Mouse (Mus musculus) midbrain, embryonic 11.5 days (tissue): ENCODE results near the gene Exoc4. TPM values are rescaled to one million over a fixed set of nuclear protein-coding genes. Genes with fewer than 3 reads are reported as not detected.

Source experiments
- ATAC-seq: fragments of 200-750 bp; cut with Nextera tagmentation; 2 replicates; pipeline ENCODE4 v1.8.0; 2017; ENCODE audit warnings: moderate TSS enrichment, moderate library complexity; ENCODE audit not compliant: low FRiP score
- DNase-seq: peaks from one replicate; pipeline ENCODE4 v3.0.0; 2015; ENCODE audit warnings: low spot score; ENCODE audit errors: missing footprints
- H3K27ac ChIP-seq: fragments of 300-500 bp; sonication (generic); 2 replicates; pipeline ENCODE4 v1.5.1; 2014; ENCODE audit warnings: low read depth, low read length
- H3K27me3 ChIP-seq: fragments of 300-500 bp; sonication (generic); 2 replicates; pipeline ENCODE4 v1.6.1; 2014; ENCODE audit warnings: mild to moderate bottlenecking, low read length, moderate library complexity, mixed read lengths; ENCODE audit not compliant: control insufficient read depth, insufficient read depth
- H3K36me3 ChIP-seq: fragments of 300-500 bp; sonication (generic); 2 replicates; pipeline ENCODE4 v1.6.1; 2014; ENCODE audit warnings: mild to moderate bottlenecking, low read length, moderate library complexity, mixed read lengths; ENCODE audit not compliant: control insufficient read depth, insufficient read depth
- H3K4me1 ChIP-seq: fragments of 300-500 bp; sonication (generic); 2 replicates; pipeline ENCODE4 v1.6.1; 2014; ENCODE audit warnings: low read length; ENCODE audit not compliant: control insufficient read depth, insufficient read depth
- H3K4me2 ChIP-seq: fragments of 300-500 bp; sonication (generic); 2 replicates; pipeline ENCODE4 v1.6.1; 2014; ENCODE audit warnings: mild to moderate bottlenecking, moderate library complexity
- H3K4me3 ChIP-seq: fragments of 300-500 bp; sonication (generic); 2 replicates; pipeline ENCODE4 v1.5.1; 2014; ENCODE audit warnings: low read depth, low read length
- H3K9ac ChIP-seq: fragments of 300-500 bp; sonication (generic); 2 replicates; pipeline ENCODE4 v1.6.1; 2014; ENCODE audit warnings: low read length
- H3K9me3 ChIP-seq: fragments of 300-500 bp; sonication (generic); 2 replicates; pipeline ENCODE4 v1.6.1; 2016; ENCODE audit warnings: low read length; ENCODE audit not compliant: control insufficient read depth
- WGBS: fragments of 180-500 bp; shearing (Covaris S2); extraction: QIAGEN DNeasy Blood & Tissue Kit; methylation state at CpG from one replicate; pipeline ENCODE4 v1.1.7; 2014; 5-methylcytosine and 5-hydroxymethylcytosine counted together
- polyA plus RNA-seq: library from polyadenylated mRNA; unstranded; fragments of >200 nt; fragmentation: Nextera tagmentation; extraction: Ambion mirVana; gene quantifications from 2 replicates; pipeline ENCODE4 v1.2.1, GENCODE M21; 2014

Exoc4 gene
- polyA plus RNA-seq, 1 experiment from 2014 or later = 28.7 TPM

DNA sequence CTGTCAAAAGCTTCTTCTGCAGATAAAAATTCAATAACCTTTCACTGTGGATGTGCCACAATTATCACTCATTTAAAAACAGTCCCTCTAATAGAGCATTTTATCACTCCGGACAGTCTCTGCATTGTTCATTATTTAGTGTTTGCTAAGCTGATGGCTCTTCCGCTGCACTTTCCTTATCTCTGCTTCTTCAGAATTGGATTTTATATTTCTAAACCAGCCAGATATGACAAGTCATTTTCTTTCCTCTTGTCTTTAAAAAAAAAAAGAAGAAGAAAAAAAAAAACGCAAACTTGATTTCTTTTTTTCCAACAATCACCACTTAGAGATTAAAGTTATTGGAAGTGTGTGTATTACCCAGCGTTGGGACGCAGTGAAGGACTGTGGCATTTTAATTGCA, 624.1 kb downstream of the Exoc4 start:
- Histone ChIP-seq H3K9ac (no peak overlapping the region), H3K27me3 (no peaks in the 10 kb centered on the region), H3K9me3 (no peaks in the 10 kb centered on the region), H3K4me1 (peaks cover 11% of the 10 kb centered on the region), H3K4me3 (no peak overlapping the region), H3K4me2 (no peak overlapping the region), H3K27ac (no peak overlapping the region), H3K36me3 (no peaks in the 10 kb centered on the region)
- DNase-seq = no peak
- no peak for ATAC-seq
- 81% methylated on average over 5 of the region's 5 CpGs for WGBS

GRCm38 (mm10) chr6:33874291-33875014, 625.6 kb downstream of the Exoc4 start:
- no peaks in the 10 kb centered on the region for H3K27me3 ChIP-seq
- H3K9ac ChIP-seq = no peak overlapping the region
- no peak overlapping the region for H3K4me2 ChIP-seq
- peaks cover 11% of the 10 kb centered on the region for H3K4me1 ChIP-seq
- H3K27ac ChIP-seq = no peak overlapping the region
- H3K36me3 ChIP-seq = no peaks in the 10 kb centered on the region
- no peak overlapping the region for H3K4me3 ChIP-seq
- ATAC-seq = no peak
- 65% methylated on average over 8 of the region's 8 CpGs for WGBS
- no peaks in the 10 kb centered on the region for H3K9me3 ChIP-seq
- DNase-seq = no peak

DNA sequence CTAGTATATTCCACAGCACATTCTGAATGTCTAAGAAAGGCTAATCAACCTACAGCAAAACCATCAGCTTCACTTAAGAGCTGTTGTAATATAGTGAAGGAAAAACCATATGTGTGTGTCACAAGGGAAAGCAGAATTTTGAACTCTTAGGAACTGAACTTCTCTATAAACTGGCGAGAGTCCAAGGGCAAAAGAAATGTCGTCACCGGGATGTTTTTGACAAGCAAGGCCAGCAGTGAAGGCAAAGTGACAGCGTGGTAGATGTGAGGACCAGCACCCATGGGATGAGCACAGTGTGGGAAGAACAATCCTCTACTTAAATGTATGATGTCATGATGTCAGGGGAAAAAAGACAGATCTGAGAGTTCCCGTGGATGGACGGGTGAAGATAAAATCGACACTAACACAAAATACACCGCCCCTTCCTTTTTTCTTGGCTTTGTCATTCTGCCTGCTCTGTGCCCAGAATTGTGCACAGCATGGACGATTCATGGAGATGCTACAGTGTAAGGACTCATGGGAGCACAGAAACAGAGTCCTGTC, 635.3 kb downstream of the Exoc4 start:
- ATAC-seq = no peak
- WGBS = 88% methylated on average over 9 of the region's 9 CpGs
- H3K4me2 ChIP-seq = no peak overlapping the region

GRCm38 (mm10) chr6:33886941-33887340, 638.1 kb downstream of the Exoc4 start:
- ATAC-seq (no peak), DNase-seq (peak; percentile 26)
- Histone ChIP-seq H3K4me2 (no peak overlapping the region), H3K9ac (no peak overlapping the region), H3K4me1 (no peaks in the 10 kb centered on the region), H3K4me3 (no peak overlapping the region), H3K36me3 (no peaks in the 10 kb centered on the region), H3K27me3 (no peaks in the 10 kb centered on the region), H3K9me3 (no peaks in the 10 kb centered on the region), H3K27ac (no peak overlapping the region)
- 96% methylated on average over 2 of the region's 2 CpGs for WGBS

More for the DNA sequence above, 635.3 kb downstream of the Exoc4 start:
- H3K4me1 ChIP-seq = no peaks in the 10 kb centered on the region
- no peak overlapping the region for H3K27ac ChIP-seq
- H3K4me3 ChIP-seq = no peak overlapping the region
- no peaks in the 10 kb centered on the region for H3K36me3 ChIP-seq
- H3K27me3 ChIP-seq = no peaks in the 10 kb centered on the region
- H3K9me3 ChIP-seq = no peaks in the 10 kb centered on the region
- no peak overlapping the region for H3K9ac ChIP-seq
- peak; percentile 71 for DNase-seq

DNA sequence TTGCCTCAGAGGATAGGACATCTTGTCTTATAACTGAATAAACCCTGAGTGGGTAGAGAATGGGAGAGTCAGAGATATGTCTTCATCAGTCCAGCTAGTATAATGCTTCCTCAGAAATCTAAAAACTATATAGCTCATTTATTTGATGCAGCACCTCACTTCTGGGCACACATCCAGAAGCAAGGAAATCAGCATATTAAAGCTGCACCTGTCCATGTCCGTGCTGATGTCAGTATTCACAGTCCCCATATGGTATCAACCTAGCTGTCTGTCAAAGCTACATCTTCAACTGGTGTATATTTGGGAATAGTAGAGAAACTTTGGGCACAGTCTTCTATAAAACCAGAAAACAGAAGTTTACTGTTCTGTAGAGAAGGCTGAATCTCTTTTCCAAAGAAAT, 642.0 kb downstream of the Exoc4 start:
- no peaks in the 10 kb centered on the region for H3K9me3 ChIP-seq
- peak; percentile 0 for DNase-seq
- no peak overlapping the region for H3K9ac ChIP-seq
- ATAC-seq = no peak
- no peaks in the 10 kb centered on the region for H3K36me3 ChIP-seq
- no peaks in the 10 kb centered on the region for H3K27me3 ChIP-seq
- H3K4me2 ChIP-seq = no peak overlapping the region
- WGBS = 92% methylated on average over 1 of the region's 1 CpGs
- no peaks in the 10 kb centered on the region for H3K4me1 ChIP-seq
- H3K27ac ChIP-seq = no peak overlapping the region
- H3K4me3 ChIP-seq = no peak overlapping the region

GRCm38 (mm10) chr6:33892142-33892541, 643.3 kb downstream of the Exoc4 start:
- H3K4me3 ChIP-seq = no peak overlapping the region
- DNase-seq (peak; percentile 62), ATAC-seq (no peak)
- 64% methylated on average over 2 of the region's 2 CpGs for WGBS
- no peak overlapping the region for H3K9ac ChIP-seq
- H3K4me2 ChIP-seq = no peak overlapping the region
- no peaks in the 10 kb centered on the region for H3K27me3 ChIP-seq
- H3K9me3 ChIP-seq = no peaks in the 10 kb centered on the region
- no peaks in the 10 kb centered on the region for H3K36me3 ChIP-seq
- no peaks in the 10 kb centered on the region for H3K4me1 ChIP-seq
- H3K27ac ChIP-seq = no peak overlapping the region

GRCm38 (mm10) chr6:33899973-33900372, 651.1 kb downstream of the Exoc4 start:
- Histone ChIP-seq H3K9me3 (no peaks in the 10 kb centered on the region), H3K4me3 (no peak overlapping the region), H3K27me3 (no peaks in the 10 kb centered on the region), H3K9ac (no peak overlapping the region), H3K27ac (no peak overlapping the region), H3K4me2 (no peak overlapping the region), H3K36me3 (no peaks in the 10 kb centered on the region), H3K4me1 (no peaks in the 10 kb centered on the region)
- ATAC-seq (no peak), DNase-seq (no peak)
- 96% methylated on average over 5 of the region's 5 CpGs for WGBS

DNA sequence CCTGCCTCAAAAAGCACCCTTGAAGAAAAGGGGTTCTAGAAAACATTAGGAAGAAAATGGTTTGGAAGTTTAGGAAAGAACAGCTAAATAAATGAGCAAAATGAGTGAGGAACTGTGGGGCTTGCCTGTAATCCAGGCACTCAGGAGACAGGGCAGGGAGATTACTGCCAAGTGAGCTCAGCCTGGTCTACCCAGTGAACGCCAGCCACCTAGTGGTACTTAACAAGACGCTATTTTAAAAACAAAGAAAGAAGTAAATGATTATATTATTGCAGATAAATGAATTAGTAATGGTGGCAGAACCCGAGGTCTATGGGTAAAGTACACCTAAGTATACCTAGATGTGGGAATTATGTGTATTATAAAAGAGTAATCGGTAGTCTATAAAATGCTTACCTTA, 651.7 kb downstream of the Exoc4 start:
- Histone ChIP-seq H3K4me2 (no peak overlapping the region), H3K4me3 (no peak overlapping the region), H3K36me3 (no peaks in the 10 kb centered on the region), H3K27me3 (no peaks in the 10 kb centered on the region), H3K27ac (no peak overlapping the region), H3K4me1 (no peaks in the 10 kb centered on the region), H3K9me3 (no peaks in the 10 kb centered on the region), H3K9ac (no peak overlapping the region)
- WGBS = 73% methylated on average over 4 of the region's 4 CpGs
- no peak for ATAC-seq
- DNase-seq = peak; percentile 35

DNA sequence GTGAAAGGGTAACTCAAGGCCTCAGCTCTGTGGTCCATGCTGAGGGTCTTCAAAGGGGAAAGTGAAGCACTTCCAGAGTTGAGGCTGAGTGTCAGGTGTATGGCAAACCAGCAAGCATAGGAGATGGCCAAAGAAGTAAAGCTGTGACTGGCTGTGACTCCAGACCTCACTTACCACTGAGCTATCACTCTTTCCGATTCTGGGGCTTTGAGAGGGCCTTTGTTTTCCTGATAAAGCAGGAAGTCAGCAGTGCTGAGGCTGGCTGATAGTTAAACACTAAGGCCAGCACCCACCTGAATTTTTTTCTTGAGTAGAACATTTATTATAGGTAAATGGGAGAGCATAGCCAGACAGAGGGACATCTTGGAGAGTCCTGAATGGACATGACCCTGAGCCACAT, 656.2 kb downstream of the Exoc4 start:
- ATAC-seq (no peak), DNase-seq (peak; percentile 44)
- Histone ChIP-seq H3K9me3 (no peaks in the 10 kb centered on the region), H3K27me3 (no peaks in the 10 kb centered on the region), H3K9ac (no peak overlapping the region), H3K4me2 (no peak overlapping the region), H3K36me3 (no peaks in the 10 kb centered on the region), H3K27ac (no peak overlapping the region), H3K4me1 (no peaks in the 10 kb centered on the region), H3K4me3 (no peak overlapping the region)
- 81% methylated on average over 1 of the region's 1 CpGs for WGBS
